Mouse (Mus musculus) telencephalon, adult 2 months (tissue): ENCODE data around the gene Pigc.

Experiments used
- DNase-seq: peaks from one replicate; pipeline ENCODE4 v3.0.0-alpha.2; 2011; ENCODE audit warnings: low read depth, low spot score

Pigc gene

GRCm38 (mm10) chr1:161968589-161969407, at the start of gene Pigc:
Gene Pigc (plus strand): TSS chr1:161969186.
- peak; percentile 94 for DNase-seq

GRCm38 (mm10) chr1:161919594-161919993, 49.4 kb upstream of the Pigc start:
- DNase-seq = no peak

GRCm38 (mm10) chr1:161920475-161921454, 48.2 kb upstream of the Pigc start:
- no peak for DNase-seq

- no peak for DNase-seq
Measured at GRCm38 (mm10) chr1:161921928-161922327, 47.1 kb upstream of the Pigc start.

DNA sequence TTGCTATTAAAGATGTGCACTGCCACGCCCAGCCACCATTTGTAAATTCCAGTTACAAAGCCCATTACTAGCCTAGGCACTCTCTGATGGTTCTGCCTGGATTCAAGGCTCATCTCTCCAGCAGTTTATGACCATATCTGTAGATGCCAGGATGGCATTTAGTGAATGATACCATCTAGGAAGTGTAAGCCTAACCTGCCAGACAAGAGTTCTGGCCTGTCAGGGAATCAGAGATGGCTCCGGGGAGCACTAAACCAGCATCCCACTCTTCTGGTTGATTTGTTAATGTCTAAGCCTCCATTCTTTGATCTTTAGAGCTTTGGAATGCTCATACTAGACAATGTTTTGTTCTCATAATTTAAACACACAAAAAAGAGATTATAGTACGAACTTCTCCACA, 44.7 kb upstream of the Pigc start:
- DNase-seq = no peak

GRCm38 (mm10) chr1:161925281-161925805, 43.6 kb upstream of the Pigc start:
- DNase-seq = no peak

- no peak for DNase-seq
Measured at GRCm38 (mm10) chr1:161927976-161928375, 41.0 kb upstream of the Pigc start.

- DNase-seq = no peak
Measured at GRCm38 (mm10) chr1:161931313-161931712, 37.7 kb upstream of the Pigc start.

DNA sequence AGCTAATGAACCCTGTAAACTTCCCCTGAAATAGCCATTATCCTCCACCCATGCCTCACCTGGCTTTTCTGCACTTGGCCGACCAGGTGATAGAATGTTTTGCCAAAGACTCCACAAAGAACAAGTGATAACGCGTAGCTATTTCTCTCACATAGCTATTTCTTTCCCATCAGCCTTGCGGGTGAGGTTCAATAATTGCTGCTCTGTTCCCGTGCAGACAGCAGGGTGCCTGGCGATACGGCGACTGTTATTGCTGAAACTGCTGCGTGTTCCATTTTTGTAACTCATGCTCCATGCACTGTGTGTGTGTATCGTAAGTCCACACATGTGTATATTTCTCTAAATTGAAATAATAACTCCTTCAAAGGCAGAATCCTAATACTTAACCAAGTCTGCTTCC, 37.2 kb upstream of the Pigc start:
- no peak for DNase-seq

DNA sequence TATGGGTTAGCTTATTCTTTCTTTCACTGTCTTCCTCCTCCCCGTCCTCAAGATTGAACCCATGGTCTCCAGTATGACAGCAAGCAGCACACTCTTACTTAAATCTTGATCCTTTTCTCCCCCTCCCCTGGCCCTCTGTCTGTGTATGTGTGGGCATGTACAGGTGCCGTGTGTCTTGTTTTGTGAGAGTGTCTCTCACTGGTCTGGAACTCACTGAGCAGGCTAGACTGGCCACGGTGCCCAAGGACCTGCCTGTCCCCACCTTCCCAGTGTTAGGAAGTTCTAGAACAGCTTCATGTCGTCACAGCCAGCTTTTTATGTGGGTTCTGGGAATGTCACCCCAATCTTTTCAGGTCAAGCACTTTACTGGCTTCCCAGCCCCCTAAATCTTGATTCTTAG, 36.7 kb upstream of the Pigc start:
- no peak for DNase-seq

DNA sequence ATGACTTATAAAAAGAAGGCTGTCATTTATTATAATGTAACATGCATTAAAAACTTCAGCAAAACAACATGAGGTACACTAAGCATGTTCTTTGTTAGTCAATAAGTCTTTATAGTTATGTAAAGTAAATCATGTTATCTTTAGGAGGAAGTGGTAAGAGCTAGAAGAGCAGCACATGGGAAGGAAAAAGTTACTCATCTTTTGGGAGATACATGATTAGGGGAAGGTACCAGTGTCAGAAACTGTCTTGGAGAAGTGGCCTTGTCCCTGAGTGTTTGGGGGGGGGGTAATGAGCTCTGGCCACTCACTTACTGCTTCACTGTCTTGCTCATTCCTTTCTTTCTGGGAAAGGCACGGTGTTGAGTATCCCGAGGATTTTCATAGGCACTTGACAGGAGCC, 26.9 kb upstream of the Pigc start:
- no peak for DNase-seq

DNA sequence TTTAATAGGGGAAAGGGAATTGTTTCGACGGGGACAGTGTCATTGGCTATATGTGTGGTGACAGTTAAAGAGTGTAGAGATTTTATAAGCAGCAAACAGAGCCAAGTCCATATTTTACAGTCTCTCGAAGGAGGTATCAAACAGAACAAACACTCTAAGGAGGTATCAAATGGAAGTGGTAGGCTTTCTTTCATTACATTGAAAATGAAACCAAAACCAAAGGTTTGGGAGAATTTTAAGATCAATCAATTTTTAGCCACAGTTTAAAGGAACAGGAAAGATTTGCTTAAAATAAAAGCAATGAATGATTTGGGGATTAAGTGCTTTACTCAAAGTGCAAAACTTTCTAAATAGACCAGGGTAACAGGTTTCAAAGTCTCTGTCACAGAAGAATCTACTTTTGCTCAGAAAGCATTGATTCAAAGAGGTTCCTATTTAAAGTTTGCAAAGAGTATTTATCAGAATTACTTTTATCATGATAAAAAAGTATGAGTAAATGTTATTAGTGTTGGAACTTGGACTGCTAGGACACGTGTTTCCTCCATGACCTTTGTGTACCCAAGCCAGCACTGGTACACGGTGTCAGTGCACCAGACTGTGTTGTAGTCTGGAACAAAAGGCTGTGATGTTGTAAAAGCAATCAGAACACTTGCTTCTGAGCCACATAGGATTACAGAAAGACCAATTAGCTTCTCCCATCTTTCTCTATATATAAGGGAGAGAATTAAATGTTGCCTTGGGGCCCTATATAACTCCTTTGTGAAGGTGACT, 17.8 kb upstream of the Pigc start:
- DNase-seq = no peak

GRCm38 (mm10) chr1:161952599-161952998, 16.4 kb upstream of the Pigc start:
- no peak for DNase-seq

- no peak for DNase-seq
Measured at GRCm38 (mm10) chr1:161955846-161956245, 13.1 kb upstream of the Pigc start.

DNA sequence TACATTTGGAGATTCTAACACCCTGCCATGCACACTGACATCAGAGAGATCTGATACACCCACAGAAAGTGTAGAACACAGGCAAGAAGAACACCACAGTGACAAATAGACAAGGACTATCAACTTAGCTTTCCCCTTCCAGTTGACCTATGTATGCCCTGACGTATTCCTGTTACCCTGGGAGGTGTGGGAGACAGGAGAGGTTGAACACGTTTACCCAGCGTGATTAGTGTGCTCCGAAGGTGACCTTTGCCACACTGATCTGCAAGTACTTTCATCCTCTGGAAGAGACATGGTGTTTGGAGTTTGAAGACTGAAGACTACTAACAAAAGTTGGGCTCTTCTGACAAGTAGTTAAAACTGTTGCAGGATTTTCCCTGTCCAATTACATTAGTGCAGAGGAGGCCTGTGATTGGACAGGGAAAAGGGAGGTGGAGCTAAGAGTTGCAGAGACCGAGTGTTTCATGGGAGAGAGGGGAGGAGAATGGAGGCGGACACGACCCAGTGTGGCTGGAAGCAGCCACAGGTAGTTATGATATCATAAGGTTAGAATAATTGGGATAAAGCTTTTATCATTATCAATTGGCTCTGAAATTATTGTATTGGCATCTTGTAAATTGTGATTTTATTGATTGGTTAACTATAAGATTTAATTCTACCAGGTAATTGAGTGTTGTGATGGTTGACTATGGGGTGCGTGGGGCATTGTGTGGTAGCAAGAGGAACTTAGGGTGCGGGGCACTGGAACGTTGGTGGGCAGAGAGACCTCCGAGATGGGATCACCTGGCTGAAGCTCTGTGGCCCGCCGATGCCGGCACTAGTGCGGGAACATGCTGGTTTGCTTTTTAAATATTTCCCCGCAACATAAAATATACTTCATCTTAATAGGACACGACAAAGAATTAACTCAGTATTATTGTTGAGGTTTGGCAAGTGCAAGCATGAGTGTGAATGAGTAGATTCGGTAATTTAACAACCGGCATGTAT, 10.7 kb upstream of the Pigc start:
- no peak for DNase-seq

DNA sequence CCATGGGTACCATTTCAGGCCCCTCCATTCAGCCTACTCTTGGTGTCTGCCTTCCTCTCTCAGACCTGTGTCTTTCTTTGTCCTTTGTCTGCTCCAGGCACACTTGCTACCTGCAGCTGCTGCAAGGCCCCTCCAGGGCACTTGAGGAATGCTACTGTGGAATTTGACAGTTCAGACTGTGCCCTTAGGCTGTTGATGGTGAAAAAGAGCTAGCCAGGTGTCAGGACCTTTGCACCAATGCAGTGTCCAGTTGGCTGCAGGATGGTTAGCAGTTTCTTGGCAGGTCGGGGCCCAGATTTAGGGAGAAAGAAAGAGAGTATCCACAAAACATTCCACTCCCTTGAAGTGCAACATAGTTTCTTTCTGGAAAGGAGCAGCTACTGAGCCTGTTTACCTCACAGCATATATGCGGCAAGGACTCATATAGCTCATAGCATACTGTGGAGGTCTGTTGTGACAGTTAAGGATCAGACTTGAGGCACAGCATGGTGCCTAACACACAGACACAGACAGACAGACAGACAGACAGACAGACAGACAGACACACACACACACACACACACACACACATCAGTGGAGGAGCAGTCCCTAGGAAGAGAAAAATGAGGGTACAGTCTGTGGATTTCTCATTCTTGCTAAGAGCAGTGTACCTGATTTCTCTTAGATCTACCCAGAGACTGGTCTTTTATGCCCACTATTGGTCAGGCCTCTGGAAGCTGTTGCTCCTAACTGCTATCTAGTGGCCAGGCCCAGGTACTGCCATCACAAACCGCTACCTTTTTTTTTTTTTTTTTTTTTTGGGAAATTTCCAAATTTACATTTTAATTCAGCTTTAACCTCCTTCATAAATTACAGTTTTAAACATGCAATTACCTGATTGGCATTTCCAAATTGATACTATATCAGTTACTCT, 6.3 kb upstream of the Pigc start:
- peak; percentile 11 for DNase-seq

DNA sequence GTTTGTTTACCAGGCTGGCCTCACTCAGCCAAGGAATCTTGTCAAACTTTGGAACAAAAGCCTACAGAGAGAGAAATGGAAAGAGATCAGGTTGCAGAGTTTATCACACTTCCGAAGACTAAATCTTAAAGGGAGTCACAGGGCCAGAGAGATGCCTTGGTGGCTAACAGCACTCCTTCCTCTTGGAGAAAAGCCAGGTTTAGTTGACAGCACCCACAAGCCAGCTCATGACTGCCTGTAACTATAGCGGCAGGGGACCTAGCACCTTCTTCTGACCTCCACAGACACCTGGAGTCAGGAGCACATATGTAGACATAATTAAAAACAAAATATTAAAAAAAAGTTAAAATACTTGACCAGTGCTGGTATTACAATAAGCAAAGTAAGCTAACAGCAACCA, 1.1 kb upstream of the Pigc start:
- no peak for DNase-seq

- DNase-seq = no peak
Measured at GRCm38 (mm10) chr1:161970874-161971273, 1.9 kb downstream of the Pigc start.

GRCm38 (mm10) chr1:161972233-161972632, 3.2 kb downstream of the Pigc start:
- peak; percentile 18 for DNase-seq
